Mouse (Mus musculus) left cerebral cortex, postnatal 10 days (tissue): ENCODE data around the gene Mettl25. TPM values are rescaled to one million over a fixed set of nuclear protein-coding genes. Genes with fewer than 3 reads are reported as not detected.

Source experiments
- DNase-seq, 2 experiments: peaks; one replicate each; pipeline ENCODE4 v3.0.0; 2021 to 2022; ENCODE audit warnings: low spot score in 2 of 2, mixed read lengths in 1 of 2; ENCODE audit errors: extremely low spot score in 1 of 2
- intact Hi-C: fragments of 180-260 bp; cut with DNase I; formaldehyde crosslinking; loops from one replicate; pipeline ENCODE4 v1.15.1; 2025
- total RNA-seq, 2 experiments: library from RNA; stranded (reverse); gene quantifications; 2 replicates each; pipeline ENCODE4 v1.2.3; 2021

Gene Mettl25
- total RNA-seq, 2 experiments from 2014 or later = 7.4 to 10.5 TPM

DNA sequence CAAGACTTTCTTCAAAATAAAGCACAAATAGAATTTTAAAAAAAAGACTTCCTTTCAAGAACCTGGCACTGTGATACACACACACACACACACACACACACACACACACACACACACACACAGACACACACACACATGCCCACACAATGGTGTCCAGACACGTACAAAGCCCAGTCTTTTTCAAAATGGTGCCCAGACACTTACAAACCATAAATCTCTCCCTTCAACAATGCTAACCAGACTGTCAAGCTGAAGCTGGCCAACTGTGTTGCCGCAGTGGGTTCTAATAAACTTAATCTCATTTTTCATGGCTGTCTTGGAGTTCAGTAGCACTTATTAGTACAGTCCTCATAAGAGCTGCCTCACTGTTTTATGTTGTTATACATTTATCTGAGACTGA, 80.7 kb downstream of the Mettl25 start:
- intact Hi-C loops = no loop called here
- DNase-seq = no peak

DNA sequence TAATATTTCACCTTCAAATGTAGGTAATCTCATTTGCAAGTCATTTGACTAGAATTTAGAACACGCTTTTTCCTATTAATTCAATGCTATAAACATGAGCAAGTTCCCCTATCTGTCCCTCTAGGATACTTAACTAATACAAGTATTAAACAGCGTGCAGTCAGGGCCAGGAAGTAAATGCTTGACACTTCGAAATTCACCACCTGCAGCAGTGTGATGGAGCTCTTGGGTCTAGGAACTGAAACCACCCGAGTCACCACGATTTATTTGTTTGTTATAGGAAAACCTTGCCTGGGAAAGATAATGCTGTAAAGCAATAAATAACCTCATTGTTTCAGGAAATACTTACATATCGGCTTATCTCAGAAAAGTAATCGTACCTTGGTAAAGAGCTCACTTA, 81.1 kb downstream of the Mettl25 start:
- no peak for DNase-seq
- intact Hi-C loops = no loop called here

DNA sequence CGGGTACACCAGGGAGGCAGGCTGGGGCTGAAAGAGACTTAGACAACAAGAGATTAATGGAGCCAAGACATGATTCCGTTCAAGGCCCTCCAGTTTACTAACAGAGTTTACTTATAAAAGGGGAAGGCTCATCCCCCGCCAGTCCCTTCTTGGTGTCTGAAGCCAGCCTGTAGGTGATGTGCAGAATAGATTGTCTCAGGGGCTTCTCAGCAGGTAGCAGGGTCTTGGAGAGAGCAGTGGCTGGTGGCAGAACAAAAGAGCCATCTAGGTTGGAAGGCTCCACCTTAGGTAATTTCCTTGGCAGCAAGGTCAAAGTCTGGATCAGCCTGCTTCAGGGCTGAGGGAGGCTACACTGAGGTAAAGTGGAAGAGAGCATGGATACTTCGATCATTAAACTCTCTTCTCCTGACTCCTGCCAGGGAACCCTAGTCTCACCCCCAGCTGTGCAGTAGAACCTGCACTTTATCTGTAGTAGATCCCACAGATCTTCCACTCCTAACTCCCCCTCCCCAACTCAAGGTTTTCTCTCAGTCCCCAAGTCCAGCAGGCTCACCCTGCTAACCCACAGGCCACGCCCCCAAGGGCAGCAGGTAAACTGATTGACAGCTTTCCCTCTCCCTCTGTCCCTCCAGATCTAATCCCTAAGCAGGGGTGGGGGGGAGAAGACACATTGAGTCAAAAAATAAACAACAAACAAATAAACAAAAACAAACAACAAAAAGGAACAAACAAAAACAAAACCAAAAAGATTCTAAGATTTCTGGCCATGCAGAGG, 87.2 kb downstream of the Mettl25 start:
- DNase-seq = no peak
- intact Hi-C loops = no loop called here

DNA sequence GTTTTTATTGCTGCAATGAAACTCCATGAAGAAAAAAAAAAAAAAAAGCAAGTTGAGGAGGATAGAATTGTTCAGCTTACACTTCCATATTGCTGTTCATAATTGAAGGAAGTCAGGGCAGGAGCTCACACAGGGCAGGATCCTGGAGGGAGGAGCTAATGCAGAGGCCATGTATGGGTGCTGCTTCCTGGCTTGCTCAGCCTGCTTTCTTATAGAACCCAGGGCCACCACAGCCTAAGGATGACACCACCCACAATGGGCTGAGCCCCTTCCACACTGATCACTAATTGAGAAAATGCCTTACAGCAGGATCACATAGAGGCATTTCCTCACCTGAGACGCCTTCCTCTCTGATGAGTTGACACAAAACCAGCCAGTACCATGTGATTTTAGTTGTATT, 95.2 kb downstream of the Mettl25 start:
- DNase-seq = no peak
- intact Hi-C loops = no loop called here

DNA sequence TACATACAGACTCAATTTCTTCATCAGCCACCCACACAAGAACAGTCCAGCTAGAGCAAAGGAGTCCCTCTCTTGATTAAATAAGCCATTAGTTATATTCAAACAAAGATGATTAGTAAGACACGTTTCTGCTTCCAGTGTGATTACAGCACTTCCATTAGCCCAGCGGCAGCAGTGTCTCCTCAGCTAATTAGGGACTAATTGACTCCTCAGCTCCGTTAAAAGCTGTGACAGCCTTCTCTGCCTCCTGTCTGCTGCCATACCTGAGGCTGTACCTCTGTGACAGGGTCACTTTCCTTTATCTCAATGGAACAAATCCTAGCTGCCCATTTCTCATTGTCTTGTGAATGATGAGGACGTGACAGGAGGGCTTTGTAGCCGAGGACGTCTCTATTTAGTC, 99.4 kb downstream of the Mettl25 start:
- intact Hi-C loops = no loop called here
- no peak for DNase-seq

DNA sequence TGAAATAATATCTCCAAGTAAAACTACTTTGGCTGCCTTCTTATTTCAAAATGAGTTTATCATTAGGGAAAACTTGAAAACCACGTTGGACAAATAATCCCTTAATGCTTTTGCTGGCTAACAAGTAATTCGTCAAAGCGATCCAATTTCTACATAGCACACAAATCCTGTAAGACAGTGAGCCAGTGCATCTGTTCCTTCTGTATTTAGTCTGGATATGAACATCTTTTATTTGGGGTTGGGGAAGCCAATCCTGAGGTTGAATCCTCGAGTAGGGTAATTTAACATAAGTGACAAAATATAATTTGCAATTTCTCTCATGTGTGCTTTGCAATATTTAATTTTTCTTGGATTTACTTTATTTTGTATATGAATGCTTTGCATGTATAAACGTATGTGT, 102.2 kb downstream of the Mettl25 start:
- no peak for DNase-seq
- intact Hi-C loops = no loop called here

DNA sequence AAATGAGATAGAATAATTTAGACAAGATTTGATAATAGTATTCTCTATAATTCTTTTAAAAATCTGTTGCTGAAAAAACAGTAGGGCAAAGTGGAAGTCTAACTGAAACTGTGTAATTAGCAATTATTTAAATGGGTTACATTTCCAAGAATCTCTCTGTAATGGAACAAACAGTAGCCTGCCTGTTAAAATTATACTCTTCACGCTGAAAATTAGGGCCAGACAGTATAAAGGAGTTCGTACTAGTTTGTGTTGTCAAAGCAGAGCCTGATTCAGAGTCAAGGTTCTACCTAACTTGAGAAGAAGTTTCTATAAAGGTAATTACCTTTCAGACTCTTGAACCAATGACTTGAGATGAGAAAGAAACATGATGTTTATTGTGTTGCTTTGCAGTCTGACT, 113.4 kb downstream of the Mettl25 start:
- intact Hi-C loops = no loop called here
- DNase-seq = no peak

DNA sequence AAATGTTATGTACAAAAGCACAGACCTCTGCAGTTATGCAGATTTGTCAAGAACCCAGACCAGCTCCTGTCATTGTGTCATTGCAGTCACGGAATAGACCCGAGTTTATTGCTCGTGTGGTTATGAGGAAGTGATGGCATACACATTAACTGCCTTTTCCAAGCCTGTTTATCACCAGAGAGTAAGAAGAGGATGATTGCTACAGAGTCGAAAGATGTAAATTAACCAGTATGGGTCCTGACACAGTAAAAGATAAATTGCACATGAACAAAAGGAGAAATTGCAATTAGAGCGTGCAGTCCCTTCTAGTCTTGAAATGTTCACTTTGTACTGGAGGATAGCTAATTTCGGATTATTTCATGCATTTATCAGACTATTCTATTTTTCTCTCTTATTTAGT, 113.8 kb downstream of the Mettl25 start:
- no peak for DNase-seq
- intact Hi-C loops = no loop called here

DNA sequence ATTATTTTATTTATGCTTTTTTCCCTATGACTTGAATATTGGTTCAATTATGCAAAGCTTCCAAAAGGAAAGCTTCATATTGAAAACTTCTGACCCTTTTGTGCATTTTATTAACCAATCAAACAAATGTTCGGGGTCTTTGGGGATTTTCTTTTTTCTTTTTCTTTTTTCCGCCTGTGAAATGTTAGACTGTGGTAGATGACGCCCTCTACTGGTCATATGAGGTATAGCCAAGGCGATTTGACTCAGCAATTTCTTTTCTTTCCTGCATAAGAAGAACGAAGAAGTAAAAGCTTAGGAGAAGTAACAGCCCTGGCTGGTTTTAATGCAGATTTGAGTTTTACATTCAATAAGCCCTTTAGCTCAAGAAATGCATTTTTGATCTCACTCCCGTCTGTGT, 126.3 kb downstream of the Mettl25 start:
- intact Hi-C loops = loop anchor here (5.0 kb wide), 1 partner anchor 138 kb away; no protein-coding TSS in a partner anchor
- DNase-seq = peak in 1 of 2 experiments; percentile 3

DNA sequence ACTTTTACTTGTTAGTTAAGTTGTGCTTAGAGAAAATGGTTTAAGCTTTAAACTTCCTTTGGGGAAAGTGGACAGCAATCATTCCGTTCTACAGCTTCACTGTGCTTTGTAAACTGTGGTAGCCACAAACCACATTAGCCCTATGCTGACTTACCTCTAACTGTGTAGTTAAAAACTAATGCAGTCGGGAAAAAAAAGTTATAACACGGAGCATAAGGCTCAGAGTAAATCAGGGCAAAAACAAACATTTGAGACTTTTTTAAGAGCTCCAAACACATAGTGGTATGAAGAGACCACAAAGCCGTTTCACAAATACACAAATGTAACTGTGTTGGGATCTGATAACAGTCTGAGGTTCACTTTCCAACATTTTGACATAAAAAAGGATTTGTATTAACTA, 126.8 kb downstream of the Mettl25 start:
- intact Hi-C loops = loop anchor here (5.0 kb wide), 1 partner anchor 137 kb away; no protein-coding TSS in a partner anchor
- no peak for DNase-seq

DNA sequence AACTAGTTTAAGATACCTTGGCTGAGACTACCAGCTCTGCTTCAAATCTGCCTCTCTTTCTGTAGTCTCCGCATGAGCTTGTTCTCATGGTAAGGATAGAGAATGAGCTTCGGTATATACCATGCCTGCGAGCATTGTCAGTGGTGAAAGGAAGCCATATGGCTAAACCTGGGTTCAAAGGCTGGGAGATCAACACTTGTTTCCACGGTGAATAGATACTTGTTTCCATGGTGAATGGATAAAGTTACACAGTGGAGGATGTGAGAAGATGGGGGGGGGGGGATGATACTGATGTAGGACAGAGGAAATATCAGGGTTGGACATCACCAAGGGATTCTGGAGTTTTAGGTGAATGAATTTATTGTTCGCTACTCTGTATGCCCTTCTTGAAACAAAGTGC, 128.0 kb downstream of the Mettl25 start:
- no peak for DNase-seq
- intact Hi-C loops = loop anchor here (5.0 kb wide), 1 partner anchor 136 kb away; no protein-coding TSS in a partner anchor

Other genes starting within 250 kb of the Mettl25 start
- 10 to 100 TPM; 16.9 to 17.7 TPM for gene Ccdc59, start 313 bp downstream of the Mettl25 start, total RNA-seq